Mouse (Mus musculus) lung, embryonic 16.5 days (tissue): ENCODE measurements around the gene 1700003E16Rik. TPM values are rescaled to one million over a fixed set of nuclear protein-coding genes. Genes with fewer than 3 reads are reported as not detected.

Experiments
- ATAC-seq: fragments of 200-750 bp; cut with Nextera tagmentation; 2 replicates; pipeline ENCODE4 v1.8.0; 2017; ENCODE audit warnings: low read depth, mild to moderate bottlenecking, moderate library complexity
- H3K27ac ChIP-seq: fragments of 300-500 bp; sonication (generic); 2 replicates; pipeline ENCODE4 v1.5.1; 2014; ENCODE audit warnings: mild to moderate bottlenecking, control low read depth, low read length
- H3K27me3 ChIP-seq: fragments of 300-500 bp; sonication (generic); 2 replicates; pipeline ENCODE4 v1.6.1; 2014; ENCODE audit warnings: low read depth, low read length, mixed read lengths; ENCODE audit not compliant: control insufficient read depth, insufficient read depth
- H3K36me3 ChIP-seq: fragments of 300-500 bp; sonication (generic); 2 replicates; pipeline ENCODE4 v1.6.1; 2014; ENCODE audit warnings: low read length; ENCODE audit not compliant: control insufficient read depth, insufficient read depth
- H3K4me1 ChIP-seq: fragments of 300-500 bp; sonication (generic); replicated peaks from 2 replicates; pipeline ENCODE4 v1.6.1; 2014; ENCODE audit warnings: low read length, mixed read lengths; ENCODE audit not compliant: control insufficient read depth, insufficient read depth
- H3K4me2 ChIP-seq: fragments of 300-500 bp; sonication (generic); 2 replicates; pipeline ENCODE4 v1.6.1; 2014; ENCODE audit warnings: low read depth, low read length, control low read depth
- H3K4me3 ChIP-seq: fragments of 300-500 bp; sonication (generic); 2 replicates; pipeline ENCODE4 v1.5.1; 2014; ENCODE audit warnings: mild to moderate bottlenecking, low read length, control low read depth
- H3K9ac ChIP-seq: fragments of 300-500 bp; sonication (generic); 2 replicates; pipeline ENCODE4 v1.6.1; 2014; ENCODE audit warnings: low read length, control low read depth
- H3K9me3 ChIP-seq: fragments of 300-500 bp; sonication (generic); 2 replicates; pipeline ENCODE4 v1.6.1; 2016; ENCODE audit warnings: low read length; ENCODE audit not compliant: control insufficient read depth
- WGBS: fragments of 180-500 bp; shearing (Covaris S2); extraction: QIAGEN DNeasy Blood & Tissue Kit; methylation state at CpG from one replicate; pipeline ENCODE4 v1.1.7; 2014; 5-methylcytosine and 5-hydroxymethylcytosine counted together
- polyA plus RNA-seq: library from polyadenylated mRNA; unstranded; fragments of >200 nt; fragmentation: Nextera tagmentation; extraction: Ambion mirVana; gene quantifications from 2 replicates; pipeline ENCODE4 v1.2.1, GENCODE M21; 2015

The 1700003E16Rik gene
- polyA plus RNA-seq, 1 experiment from 2014 or later, result 11.9 TPM

DNA sequence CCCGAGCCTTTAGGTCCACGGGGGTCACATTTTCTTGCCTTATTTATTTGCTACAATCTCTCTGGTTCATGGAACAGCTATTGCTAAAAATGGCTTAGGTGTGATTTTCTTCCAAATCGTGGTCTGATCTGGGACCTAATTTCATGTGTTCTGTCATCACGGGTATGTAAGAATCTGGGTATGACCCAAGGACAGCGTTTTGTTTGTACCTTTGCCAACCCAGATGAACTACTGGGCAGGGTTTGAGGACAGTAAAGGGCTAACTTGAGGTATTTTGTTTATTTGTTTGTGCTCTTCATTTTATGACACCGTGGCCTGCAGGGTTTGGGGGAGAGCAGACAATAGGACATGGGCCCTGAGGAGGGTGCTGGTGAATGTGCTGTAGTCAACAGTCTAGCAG, 24.4 kb downstream of the 1700003E16Rik start:
- Histone ChIP-seq H3K9me3 (no peaks in the 10 kb centered on the region), H3K4me1 (peaks cover 8% of the 10 kb centered on the region), H3K36me3 (peaks cover 4% of the 10 kb centered on the region), H3K27ac (no peak overlapping the region), H3K4me2 (no peak overlapping the region), H3K27me3 (no peaks in the 10 kb centered on the region), H3K4me3 (no peak overlapping the region), H3K9ac (no peak overlapping the region)
- ATAC-seq, result no peak
- 70% methylated on average over 6 of the region's 6 CpGs for WGBS

DNA sequence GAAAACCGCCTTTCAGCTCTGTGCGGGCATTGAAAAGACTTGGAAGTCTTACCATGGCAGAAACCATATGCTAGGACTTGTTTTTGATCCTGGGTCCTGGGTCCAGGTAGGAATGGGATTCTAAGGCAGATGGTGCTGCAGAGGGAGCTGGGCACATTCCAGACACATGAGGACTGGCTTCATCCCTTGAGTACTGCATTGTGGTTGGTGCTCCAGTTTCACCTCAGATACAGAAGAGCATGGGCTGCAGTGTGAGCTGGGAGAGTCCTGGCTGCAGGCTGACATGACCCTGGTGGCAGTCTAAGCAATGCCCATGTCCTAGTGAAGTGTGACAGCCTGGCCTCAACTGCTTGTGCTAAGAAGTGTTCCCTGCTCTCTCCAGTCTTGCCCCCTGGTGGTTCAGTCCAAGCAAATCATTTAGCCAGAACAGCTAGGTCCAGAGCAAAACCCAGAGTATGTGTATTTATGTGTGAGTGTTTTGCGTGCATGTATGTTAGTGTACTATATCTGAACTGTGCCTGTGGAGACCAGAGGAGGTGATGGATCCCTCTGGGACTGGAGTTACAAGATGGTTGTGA, 28.7 kb downstream of the 1700003E16Rik start:
- Histone ChIP-seq H3K4me3 (no peak overlapping the region), H3K27ac (no peak overlapping the region), H3K36me3 (peaks cover 15% of the 10 kb centered on the region), H3K27me3 (no peaks in the 10 kb centered on the region), H3K4me2 (no peak overlapping the region), H3K9me3 (no peaks in the 10 kb centered on the region), H3K4me1 (peaks cover 6% of the 10 kb centered on the region), H3K9ac (no peak overlapping the region)
- 85% methylated on average over 3 of the region's 3 CpGs for WGBS
- peak; percentile 37; the same call in 1 of the 2 replicates for ATAC-seq

DNA sequence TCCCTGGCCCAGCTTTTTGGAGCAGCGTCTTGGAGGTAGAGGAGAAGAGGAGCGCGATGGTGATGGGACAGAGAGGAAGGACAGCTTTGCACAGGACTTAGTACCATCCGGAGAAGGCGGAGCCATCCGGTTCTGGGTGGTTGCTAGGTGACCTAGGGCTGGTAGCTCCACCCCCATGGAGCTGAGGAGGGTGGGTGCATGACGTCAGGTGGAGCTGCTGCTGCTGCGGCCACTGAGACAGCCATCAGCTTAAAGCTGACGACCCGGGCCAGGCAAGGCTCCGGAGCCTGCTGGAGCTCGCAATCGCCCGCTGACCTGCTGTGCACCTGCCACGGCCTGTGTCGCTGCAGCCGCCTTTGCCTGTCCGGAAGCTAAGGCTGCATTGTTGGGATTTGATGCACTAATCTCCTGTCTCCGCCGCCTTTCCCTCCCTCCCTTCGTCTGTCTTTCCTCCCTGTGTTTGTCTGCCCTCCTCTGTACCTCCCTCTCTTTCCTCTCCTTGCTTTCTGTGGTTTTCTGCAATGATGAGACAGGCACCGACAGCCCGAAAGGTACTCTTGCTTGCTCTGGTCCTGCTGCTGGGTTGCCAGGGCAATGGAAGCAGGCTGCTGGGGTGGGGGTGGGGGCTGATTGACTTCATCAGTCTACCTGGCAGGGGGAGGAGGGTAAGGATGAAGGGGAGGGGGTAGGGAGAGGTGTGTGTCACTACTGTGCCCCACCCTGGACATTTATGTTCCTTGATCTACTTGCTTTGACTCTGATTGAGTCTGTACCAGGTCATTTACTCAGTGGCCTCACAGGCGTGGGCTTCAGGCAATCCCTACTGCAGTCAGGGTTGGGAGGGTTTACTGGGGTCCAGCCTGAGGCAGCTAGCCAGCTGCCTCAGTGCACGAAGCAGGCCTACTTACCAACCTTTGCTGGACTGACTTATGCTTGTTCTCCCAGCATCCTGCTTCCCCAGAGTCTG, 30.0 kb downstream of the 1700003E16Rik start:
- WGBS, result 17% methylated on average over 25 of the region's 25 CpGs
- H3K27me3 ChIP-seq, result no peaks in the 10 kb centered on the region
- ATAC-seq, result peak; percentile 66; the same call in 1 of the 2 replicates
- no peak overlapping the region for H3K27ac ChIP-seq
- H3K4me3 ChIP-seq, result no peak overlapping the region
- peaks cover 27% of the 10 kb centered on the region for H3K36me3 ChIP-seq
- no peaks in the 10 kb centered on the region for H3K9me3 ChIP-seq
- peaks cover 6% of the 10 kb centered on the region for H3K4me1 ChIP-seq
- H3K9ac ChIP-seq, result no peak overlapping the region
- no peak overlapping the region for H3K4me2 ChIP-seq

DNA sequence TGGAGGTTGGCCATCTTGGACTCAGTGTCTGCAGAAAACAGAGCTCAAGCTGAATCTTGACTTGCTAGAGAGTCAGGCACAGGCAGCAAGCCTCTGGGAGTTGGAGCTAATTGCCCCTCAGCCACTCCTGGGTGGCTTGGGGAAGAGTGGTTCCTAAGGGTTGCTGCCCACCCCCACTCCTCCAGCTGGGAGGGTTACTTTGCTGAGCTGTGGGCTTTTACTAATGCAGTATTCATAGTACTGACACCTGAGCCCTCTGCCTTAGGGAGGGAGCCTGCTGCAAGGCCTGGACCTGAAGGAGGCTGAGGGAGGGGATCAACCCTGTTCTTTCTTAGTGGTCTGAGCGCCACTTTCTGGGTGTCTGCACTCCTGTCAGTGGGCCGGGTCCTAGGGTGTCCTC, 30.7 kb downstream of the 1700003E16Rik start:
- no peak overlapping the region for H3K9ac ChIP-seq
- H3K36me3 ChIP-seq, result peaks cover 35% of the 10 kb centered on the region
- WGBS, result 85% methylated on average over 2 of the region's 2 CpGs
- H3K4me2 ChIP-seq, result no peak overlapping the region
- H3K4me1 ChIP-seq, result peaks cover 6% of the 10 kb centered on the region
- ATAC-seq, result no peak
- no peak overlapping the region for H3K27ac ChIP-seq
- no peaks in the 10 kb centered on the region for H3K9me3 ChIP-seq
- H3K4me3 ChIP-seq, result no peak overlapping the region
- H3K27me3 ChIP-seq, result no peaks in the 10 kb centered on the region

DNA sequence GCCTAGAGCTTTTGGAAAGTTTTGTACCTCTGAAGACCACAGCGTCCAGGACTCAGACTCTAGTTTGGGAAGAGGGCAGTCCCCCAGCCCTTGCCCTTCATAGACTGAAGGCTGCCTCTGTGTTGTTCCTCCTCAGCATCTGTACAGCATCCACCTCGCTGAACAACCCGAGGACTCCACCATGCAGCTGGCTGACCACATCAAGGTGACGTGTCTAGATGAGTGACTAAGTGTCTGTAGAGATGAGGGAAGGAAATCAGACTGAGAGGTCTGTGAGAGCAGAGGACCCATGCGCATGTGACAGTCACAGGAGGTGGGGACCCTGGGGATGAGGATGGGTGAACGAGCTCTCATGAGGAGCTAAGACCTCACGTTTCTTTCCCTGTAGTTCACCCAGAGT, 37.4 kb downstream of the 1700003E16Rik start:
- no peak for ATAC-seq
- H3K9me3 ChIP-seq, result no peaks in the 10 kb centered on the region
- H3K36me3 ChIP-seq, result peaks cover 86% of the 10 kb centered on the region
- H3K4me3 ChIP-seq, result no peak overlapping the region
- 83% methylated on average over 7 of the region's 7 CpGs for WGBS
- H3K4me2 ChIP-seq, result no peak overlapping the region
- H3K27ac ChIP-seq, result no peak overlapping the region
- no peaks in the 10 kb centered on the region for H3K4me1 ChIP-seq
- no peaks in the 10 kb centered on the region for H3K27me3 ChIP-seq
- H3K9ac ChIP-seq, result no peak overlapping the region

DNA sequence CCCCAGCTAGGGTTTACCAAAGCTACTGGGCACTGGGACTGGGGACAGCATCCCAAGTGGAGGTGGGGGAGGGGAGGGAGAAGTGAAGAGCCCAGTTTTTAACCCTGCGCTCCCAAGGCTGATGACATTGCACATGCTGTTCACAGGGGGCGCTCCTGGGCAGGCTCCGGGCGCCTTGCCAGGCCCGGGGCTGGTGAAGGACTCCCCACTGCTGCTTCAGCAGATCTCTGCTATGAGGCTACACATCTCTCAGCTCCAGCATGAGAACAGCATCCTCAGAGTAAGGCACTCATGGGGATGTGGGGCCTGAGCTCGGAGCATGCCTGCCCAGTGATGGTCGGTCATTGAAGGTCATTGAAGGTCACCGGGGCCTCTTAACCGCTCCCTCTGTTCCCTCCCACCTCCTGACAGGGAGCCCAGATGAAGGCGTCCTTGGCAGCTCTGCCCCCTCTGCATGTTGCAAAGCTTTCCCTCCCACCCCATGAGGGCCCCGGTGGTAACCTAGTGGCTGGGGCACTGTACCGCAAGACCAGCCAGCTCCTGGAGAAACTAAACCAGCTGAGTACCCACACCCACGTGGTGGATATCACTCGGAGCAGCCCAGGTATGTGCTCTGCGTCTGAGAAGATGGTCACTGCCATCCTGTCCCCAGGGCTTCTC, 41.3 kb downstream of the 1700003E16Rik start:
- peak; percentile 49; the same call in 1 of the 2 replicates for ATAC-seq
- Histone ChIP-seq H3K4me2 (no peak overlapping the region), H3K36me3 (peaks cover 66% of the 10 kb centered on the region), H3K9me3 (no peaks in the 10 kb centered on the region), H3K9ac (no peak overlapping the region), H3K4me3 (no peak overlapping the region), H3K27ac (no peak overlapping the region), H3K4me1 (no peaks in the 10 kb centered on the region), H3K27me3 (no peaks in the 10 kb centered on the region)
- WGBS, result 50% methylated on average over 15 of the region's 15 CpGs

DNA sequence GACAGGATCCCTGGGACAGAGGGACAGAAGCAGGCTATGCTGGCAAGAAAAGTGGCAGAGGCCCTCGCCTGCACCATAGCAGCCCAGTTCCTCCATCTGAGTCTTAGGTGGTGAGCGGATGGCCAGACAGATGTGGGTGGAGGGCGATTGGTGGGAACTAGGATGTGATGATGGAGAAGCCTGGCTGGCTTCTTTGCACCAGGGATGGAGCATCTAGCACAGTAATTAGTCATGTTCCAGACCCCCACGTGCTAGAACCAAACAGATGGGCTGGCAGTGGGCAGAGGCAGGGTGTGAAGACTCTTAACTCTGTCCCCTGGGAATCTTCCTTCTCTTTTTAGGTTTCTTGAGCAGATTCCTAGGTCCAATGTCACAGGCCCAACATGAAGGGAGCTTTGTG, 47.1 kb downstream of the 1700003E16Rik start:
- Histone ChIP-seq H3K9ac (no peak overlapping the region), H3K27me3 (no peaks in the 10 kb centered on the region), H3K4me1 (no peaks in the 10 kb centered on the region), H3K4me3 (no peak overlapping the region), H3K36me3 (peaks cover 18% of the 10 kb centered on the region), H3K4me2 (no peak overlapping the region), H3K9me3 (no peaks in the 10 kb centered on the region), H3K27ac (no peak overlapping the region)
- 79% methylated on average over 4 of the region's 4 CpGs for WGBS
- ATAC-seq, result no peak

DNA sequence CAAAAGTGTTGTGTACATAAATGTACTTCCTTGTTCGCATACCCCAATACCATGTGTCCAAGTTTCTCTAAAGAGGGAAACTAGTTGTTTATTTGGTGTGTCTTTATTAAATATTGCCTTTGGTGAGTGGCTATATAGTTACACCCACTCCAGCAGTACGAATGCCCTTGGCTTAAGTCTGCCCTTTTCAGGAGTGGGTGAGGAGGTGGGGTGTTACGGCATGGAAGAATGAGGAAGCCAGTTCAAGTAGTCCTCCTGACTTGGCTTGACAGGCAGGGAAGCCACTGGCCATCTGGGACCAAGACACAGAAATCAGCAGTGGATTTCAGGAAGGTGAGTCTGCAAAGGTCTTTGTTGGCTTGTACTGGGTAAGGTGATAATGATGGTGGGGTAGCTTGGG, 49.6 kb downstream of the 1700003E16Rik start:
- no peaks in the 10 kb centered on the region for H3K27me3 ChIP-seq
- no peak overlapping the region for H3K4me3 ChIP-seq
- H3K4me2 ChIP-seq, result no peak overlapping the region
- H3K9me3 ChIP-seq, result no peaks in the 10 kb centered on the region
- no peaks in the 10 kb centered on the region; the same call in 1 of the 2 replicates for H3K36me3 ChIP-seq
- ATAC-seq, result no peak
- WGBS, result 72% methylated on average over 3 of the region's 3 CpGs
- H3K9ac ChIP-seq, result no peak overlapping the region
- H3K27ac ChIP-seq, result no peak overlapping the region
- no peaks in the 10 kb centered on the region for H3K4me1 ChIP-seq

DNA sequence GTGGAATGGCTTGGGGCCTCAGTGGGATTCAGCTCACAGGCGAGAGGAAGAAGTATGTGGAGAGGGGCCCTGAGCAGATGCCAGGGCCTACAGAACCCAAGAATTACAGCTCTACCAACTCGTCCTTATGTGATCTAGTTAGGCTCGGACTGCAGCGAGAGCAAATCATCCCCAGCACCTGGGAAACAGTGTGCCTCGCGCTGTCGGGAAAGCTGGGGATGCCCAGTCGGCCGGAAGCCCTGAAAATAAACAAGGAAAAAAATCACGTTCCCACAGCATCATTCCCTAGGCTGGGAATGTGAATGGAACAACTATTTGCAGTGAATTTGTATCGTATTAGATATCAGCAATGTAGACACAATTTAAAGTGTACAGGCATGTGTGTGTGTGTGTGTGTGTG, 50.1 kb downstream of the 1700003E16Rik start:
- Histone ChIP-seq H3K36me3 (no peaks in the 10 kb centered on the region), H3K4me1 (no peaks in the 10 kb centered on the region), H3K9me3 (no peaks in the 10 kb centered on the region), H3K9ac (no peak overlapping the region), H3K27ac (no peak overlapping the region), H3K4me3 (no peak overlapping the region), H3K4me2 (no peak overlapping the region), H3K27me3 (no peaks in the 10 kb centered on the region)
- 58% methylated on average over 11 of the region's 11 CpGs for WGBS
- no peak for ATAC-seq
